ENCODE assay signal across 25 mouse cellular contexts in genomic region chr4:111900491-111900890, GRCm38 (mm10). TPM values are rescaled to one million over a fixed set of nuclear protein-coding genes. Genes with fewer than 3 reads are reported as not detected.
"Had no signal": no experiment of that assay in that cellular context is flagged by ENCODE, and none has a peak within 500 bp of the region (broad histone marks: within the 10 kb centered on the region; RNA-seq: fewer than 3 reads in every experiment).

No protein-coding gene starts in this region.

RNA-seq across cellular contexts. Expression of gene Slc5a9, which starts 2.2 kb away (rescaled TPM):
- polyA plus RNA-seq: heart, embryonic 11.5 days; heart, postnatal 0 days; hindbrain, embryonic 10.5 days; hindbrain, embryonic 11.5 days; hindbrain, embryonic 12.5 days; hindbrain, embryonic 13.5 days; hindbrain, embryonic 14.5 days; hindbrain, embryonic 16.5 days; hindbrain, postnatal 0 days; inflammation-experienced regulatory T-cells, adult 6 months had no signal

RNA-seq across cellular contexts. Expression of gene Skint8, which starts 18.7 kb away (rescaled TPM):
- polyA plus RNA-seq: heart, embryonic 11.5 days; heart, embryonic 12.5 days; heart, embryonic 13.5 days; heart, embryonic 14.5 days; heart, embryonic 15.5 days; heart, postnatal 0 days; hindbrain, embryonic 10.5 days; hindbrain, embryonic 11.5 days; hindbrain, embryonic 12.5 days; hindbrain, embryonic 13.5 days; hindbrain, embryonic 14.5 days; hindbrain, embryonic 15.5 days; hindbrain, embryonic 16.5 days; hindbrain, postnatal 0 days; inflammation-experienced regulatory T-cells, adult 6 months; intestine, embryonic 14.5 days; intestine, embryonic 15.5 days; intestine, embryonic 16.5 days; intestine, postnatal 0 days; kidney, adult 2 months; kidney, embryonic 14.5 days; kidney, embryonic 15.5 days; kidney, embryonic 16.5 days; kidney, postnatal 0 days; large intestine, adult 2 months had no signal
